Mouse (Mus musculus) G1E (cell line): ENCODE results near the gene Kcng4. TPM values are rescaled to one million over a fixed set of nuclear protein-coding genes. Genes with fewer than 3 reads are reported as not detected.
A peak's percentile ranks its signal among the peaks of the same experiment; 100 is the strongest.

Experiments
- ATAC-seq: 2 replicates; pipeline ENCODE4 v1.8.0; 2016; ENCODE audit warnings: mild to moderate bottlenecking; ENCODE audit not compliant: insufficient number of reproducible peaks, poor library complexity, low FRiP score, severe bottlenecking; ENCODE audit errors: extremely low read depth
- DNase-seq: peaks from one replicate; pipeline ENCODE4 v3.0.0; 2012; ENCODE audit warnings: low spot score
- H3K27me3 ChIP-seq: 2 replicates; pipeline ENCODE4 v1.6.1; 2012; ENCODE audit warnings: mild to moderate bottlenecking, low read length, inconsistent platforms; ENCODE audit not compliant: insufficient read depth
- H3K36me3 ChIP-seq: replicated peaks from 2 replicates; pipeline ENCODE3; 2012; ENCODE audit warnings: mild to moderate bottlenecking, inconsistent platforms
- H3K4me1 ChIP-seq: 2 replicates; pipeline ENCODE4 v1.6.1; 2012; ENCODE audit warnings: low read depth, low read length, inconsistent platforms, mixed read lengths; ENCODE audit not compliant: insufficient read depth
- H3K4me3 ChIP-seq: 2 replicates; pipeline ENCODE4 v1.5.1; 2012; ENCODE audit warnings: low read depth, mild to moderate bottlenecking, inconsistent platforms, low read length, moderate library complexity, mixed read lengths
- H3K9me3 ChIP-seq: replicated peaks from 2 replicates; pipeline ENCODE4 v1.6.1; 2012; ENCODE audit warnings: inconsistent platforms
- CTCF ChIP-seq: IDR thresholded peaks from 2 replicates; pipeline ENCODE4 v1.5.1; 2012; ENCODE audit warnings: low read depth, low read length, inconsistent platforms, mixed read lengths
- GATA1 ChIP-seq: IDR thresholded peaks from 2 replicates; pipeline ENCODE4 v1.6.1; 2012; ENCODE audit warnings: borderline replicate concordance, low read length, inconsistent platforms, mixed read lengths
- GATA2 ChIP-seq: IDR thresholded peaks from 2 replicates; pipeline ENCODE4 v1.6.1; 2012; ENCODE audit warnings: low read depth, low read length, inconsistent platforms, borderline replicate concordance
- POLR2AphosphoS5 ChIP-seq: IDR thresholded peaks from 2 replicates; pipeline ENCODE4 v1.6.1; 2012; ENCODE audit warnings: low read depth, low read length, inconsistent platforms; ENCODE audit not compliant: insufficient replicate concordance
- TAL1 ChIP-seq: conservative IDR thresholded peaks from 2 replicates; pipeline ENCODE4 v1.6.1; 2012; ENCODE audit warnings: low read depth, low read length, inconsistent platforms, mixed read lengths
- polyA plus RNA-seq: library from polyadenylated mRNA; stranded (reverse); fragments of >175 nt; gene quantifications from 2 replicates; pipeline ENCODE4 v1.2.3, GENCODE M21; 2012
- total RNA-seq, 2 experiments: library from RNA; stranded (forward) in 1 of 2; stranded (reverse) in 1 of 2; fragments of 200-1000 nt in 1 of 2; fragments of >200 nt in 1 of 2; fragmentation: Nextera tagmentation in 1 of 2; gene quantifications; 2 replicates each; pipeline ENCODE4 v1.2.3; 2014 to 2017

Gene Kcng4
- total RNA-seq (2014; fragmentation: Nextera tagmentation): not detected in 2 replicates
- 0.11 TPM in 1 of 2 replicates, not detected in the other for total RNA-seq (2017)
- polyA plus RNA-seq: not detected in 2 replicates

DNA sequence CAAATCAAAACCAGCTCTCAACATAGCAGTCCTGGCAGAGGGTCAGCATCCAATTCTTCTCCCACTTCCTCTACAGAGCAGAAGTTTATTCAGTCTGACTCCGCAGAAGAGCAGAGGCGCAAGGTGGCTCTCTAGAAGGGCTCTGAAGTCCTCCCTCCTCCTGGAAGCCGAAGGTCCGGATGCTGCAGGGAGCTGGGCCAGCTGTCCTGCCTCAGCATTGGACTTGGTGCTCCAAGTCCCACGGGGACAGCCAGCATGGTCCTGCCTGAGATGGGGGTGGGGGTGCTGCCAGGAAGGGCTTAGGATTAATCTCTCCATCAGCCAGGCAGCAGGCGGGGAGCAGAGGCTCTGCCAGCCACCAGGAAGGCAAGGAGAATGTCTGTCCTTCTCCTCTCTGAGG, at the start of gene Kcng4:
TSS of gene Kcng4 (minus strand) at position 303 of the 400 bp plus-strand sequence.
- H3K27me3 ChIP-seq: peaks cover 21% of the 10 kb centered on the region
- no peak within 1 kb of the TSS for H3K4me3 ChIP-seq
- H3K4me1 ChIP-seq: no peaks in the 10 kb centered on the region
- no peaks in the 10 kb centered on the region for H3K9me3 ChIP-seq
- H3K36me3 ChIP-seq: no peaks in the 10 kb centered on the region
- DNase-seq (no peak), ATAC-seq (no peak)
- no peak for TF ChIP-seq POLR2AphosphoS5
- no peak for TF ChIP-seq GATA1
- no peak for TF ChIP-seq TAL1
- no peak for TF ChIP-seq GATA2
- TF ChIP-seq CTCF: no peak

DNA sequence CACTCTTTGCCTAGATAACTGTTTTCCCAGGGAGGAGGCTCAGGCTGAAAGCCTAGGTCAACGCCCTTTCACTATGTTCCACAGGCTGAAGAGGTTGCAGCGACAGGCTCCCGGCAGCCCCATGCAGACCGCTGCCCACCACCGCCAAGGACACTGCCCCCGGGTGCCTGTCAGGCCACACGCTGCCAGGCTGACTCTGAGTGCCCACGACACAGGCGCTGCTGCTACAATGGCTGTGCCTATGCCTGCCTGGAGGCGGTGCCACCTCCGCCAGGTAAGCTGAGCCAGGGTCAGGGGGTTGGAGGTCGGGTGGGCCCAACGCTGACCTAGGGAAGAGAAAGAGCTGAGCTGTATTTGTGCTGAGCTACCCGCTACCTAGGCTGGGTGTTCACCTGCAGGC, 43.7 kb upstream of the Kcng4 start:
- TF ChIP-seq GATA1 (no peak), CTCF (no peak), TAL1 (no peak), POLR2AphosphoS5 (no peak), GATA2 (no peak)
- DNase-seq (no peak), ATAC-seq (no peak)
- Histone ChIP-seq H3K9me3 (no peaks in the 10 kb centered on the region), H3K27me3 (peaks cover 8% of the 10 kb centered on the region; the same call in 1 of the 2 replicates), H3K4me3 (no peak overlapping the region), H3K36me3 (no peaks in the 10 kb centered on the region), H3K4me1 (peaks cover 3% of the 10 kb centered on the region)

DNA sequence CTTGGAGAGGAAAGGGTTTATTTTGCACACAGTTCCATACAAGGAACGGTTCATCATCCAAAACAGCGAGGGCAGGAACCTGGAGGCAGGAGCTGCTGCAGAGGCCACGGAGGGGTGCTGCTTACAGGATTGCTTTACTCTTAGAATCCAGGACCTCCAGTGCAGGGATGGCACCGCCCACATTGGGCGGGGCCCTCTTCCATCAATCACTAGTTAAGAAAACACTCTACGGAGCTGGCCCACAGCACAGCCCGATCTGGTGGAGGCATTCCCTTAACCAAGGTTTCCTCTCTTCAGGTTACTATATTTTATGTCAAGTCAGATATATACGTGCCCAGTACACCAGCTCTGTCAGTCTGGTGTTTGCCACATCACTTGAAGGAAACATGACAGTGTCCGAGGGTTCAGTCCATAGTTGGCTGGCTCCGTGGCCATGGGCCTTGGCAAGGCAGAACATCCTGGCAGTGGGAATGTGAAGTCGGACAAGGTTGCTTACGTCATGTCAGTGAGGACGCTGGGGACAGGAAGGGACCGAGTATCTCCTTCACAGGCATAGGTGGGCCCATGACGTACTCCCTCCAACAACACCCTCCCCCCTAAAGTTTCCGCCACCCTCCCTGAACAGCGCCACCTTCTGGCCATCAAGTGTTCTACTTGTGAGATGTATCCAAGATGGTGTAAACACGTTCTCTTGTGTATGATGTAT, 42.8 kb upstream of the Kcng4 start:
- Histone ChIP-seq H3K9me3 (no peaks in the 10 kb centered on the region), H3K4me3 (no peak overlapping the region), H3K27me3 (peaks cover 8% of the 10 kb centered on the region; the same call in 1 of the 2 replicates), H3K4me1 (peaks cover 3% of the 10 kb centered on the region), H3K36me3 (no peaks in the 10 kb centered on the region)
- DNase-seq (no peak), ATAC-seq (no peak)
- TF ChIP-seq CTCF (peak; percentile 25; the same call in 1 of the 2 replicates), TAL1 (no peak)

DNA sequence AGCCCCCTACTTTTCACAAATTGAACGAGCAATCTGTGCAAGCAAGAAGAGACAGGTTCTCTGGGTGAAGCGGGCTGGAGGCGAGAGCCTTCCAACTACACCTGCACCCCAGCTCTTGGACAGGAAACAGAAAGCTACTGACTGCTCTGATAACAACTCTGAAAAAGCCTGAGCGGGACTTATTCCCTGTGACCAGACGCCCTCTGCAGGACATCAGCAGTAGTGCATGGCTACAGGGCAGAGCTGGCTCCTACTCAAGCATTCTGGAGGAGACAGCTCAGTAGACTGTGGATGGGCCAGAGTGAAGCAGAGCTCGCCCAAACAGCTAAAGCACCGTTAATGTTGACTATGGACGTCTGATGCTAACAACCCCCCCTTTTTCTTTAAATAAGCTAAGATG, 40.9 kb upstream of the Kcng4 start:
- DNase-seq (peak; percentile 50), ATAC-seq (peak; percentile 54)
- no peaks in the 10 kb centered on the region for H3K9me3 ChIP-seq
- no peak overlapping the region for H3K4me3 ChIP-seq
- no peaks in the 10 kb centered on the region for H3K36me3 ChIP-seq
- H3K4me1 ChIP-seq: peaks cover 3% of the 10 kb centered on the region
- no peak for TF ChIP-seq GATA2
- TF ChIP-seq CTCF: peak; percentile 91
- TF ChIP-seq TAL1: no peak
- TF ChIP-seq GATA1: no peak
- no peak for TF ChIP-seq POLR2AphosphoS5
- H3K27me3 ChIP-seq: peaks cover 8% of the 10 kb centered on the region; the same call in 1 of the 2 replicates

DNA sequence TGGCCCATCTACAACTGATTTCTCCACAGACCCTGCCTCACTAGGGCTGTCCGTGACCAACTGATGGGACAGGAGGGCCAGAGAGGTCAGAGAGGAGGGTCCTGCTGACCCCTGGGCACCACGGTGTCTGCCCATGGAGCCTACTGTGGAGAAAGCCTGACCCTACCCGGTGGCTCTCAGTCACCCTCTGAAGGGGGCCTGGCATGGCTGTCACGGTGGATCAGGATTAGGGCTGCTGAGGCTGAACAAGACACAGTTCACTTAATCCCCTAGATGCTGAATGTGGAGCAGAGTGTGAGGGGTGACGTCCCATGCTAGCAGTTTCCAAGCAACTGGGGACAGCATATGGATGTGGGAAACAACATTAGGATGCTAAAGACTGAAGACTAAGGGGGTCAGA, 40.0 kb upstream of the Kcng4 start:
- ATAC-seq: no peak
- TF ChIP-seq GATA1 (no peak), CTCF (no peak), GATA2 (no peak), TAL1 (no peak), POLR2AphosphoS5 (no peak)
- DNase-seq: no peak
- Histone ChIP-seq H3K4me3 (no peak overlapping the region), H3K27me3 (peaks cover 6% of the 10 kb centered on the region; the same call in 1 of the 2 replicates), H3K4me1 (peaks cover 3% of the 10 kb centered on the region), H3K36me3 (no peaks in the 10 kb centered on the region), H3K9me3 (no peaks in the 10 kb centered on the region)

DNA sequence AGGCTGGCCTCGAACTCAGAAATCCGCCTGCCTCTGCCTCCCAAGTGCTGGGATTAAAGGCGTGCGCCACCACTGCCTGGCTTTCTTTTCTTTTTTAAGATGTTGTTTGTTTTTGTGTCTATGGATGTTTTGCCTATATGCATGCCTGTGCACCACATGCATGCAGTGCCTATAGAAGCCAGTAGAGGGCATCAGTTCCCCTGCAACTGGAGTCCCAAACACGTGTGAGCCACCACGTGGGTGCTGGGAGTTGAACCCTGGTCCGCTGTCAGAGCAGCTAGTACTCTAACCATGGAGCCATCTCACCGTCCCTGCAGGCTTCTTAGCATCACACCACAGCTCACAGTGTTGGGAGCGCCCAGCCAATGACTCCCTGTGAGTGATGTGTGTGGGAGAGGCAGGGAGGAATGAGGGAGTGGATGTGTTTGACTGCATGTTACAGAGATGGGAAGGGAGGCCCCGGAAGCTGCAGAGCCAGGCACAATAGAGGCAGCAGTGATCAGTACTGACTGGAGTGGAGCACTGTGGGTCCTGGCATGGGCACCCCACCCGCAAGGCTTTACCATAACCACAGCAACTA, 38.6 kb upstream of the Kcng4 start:
- TF ChIP-seq CTCF: 0 out of 2 replicates have a peak, but pooled peaks have one; percentile 3
- TF ChIP-seq GATA2: no peak
- H3K4me3 ChIP-seq: no peak overlapping the region
- H3K27me3 ChIP-seq: peaks cover 6% of the 10 kb centered on the region; the same call in 1 of the 2 replicates
- DNase-seq (no peak), ATAC-seq (no peak)
- peaks cover 3% of the 10 kb centered on the region for H3K4me1 ChIP-seq
- H3K36me3 ChIP-seq: no peaks in the 10 kb centered on the region
- no peaks in the 10 kb centered on the region for H3K9me3 ChIP-seq
